Mouse (Mus musculus) brain, embryonic 14.5 days (tissue): ENCODE data around the gene Atp9a. TPM values are rescaled to one million over a fixed set of nuclear protein-coding genes. Genes with fewer than 3 reads are reported as not detected.

ENCODE experiments used
- DNase-seq: peaks from one replicate; pipeline ENCODE4 v3.0.0-alpha.2; 2011; ENCODE audit warnings: low read depth
- CTCF ChIP-seq: fragments of 200-500 bp; IDR thresholded peaks from 2 replicates; pipeline ENCODE4 v1.5.1; 2012; ENCODE audit warnings: inconsistent platforms, mild to moderate bottlenecking, moderate library complexity, borderline replicate concordance; ENCODE audit not compliant: insufficient read depth, insufficient read length; ENCODE audit errors: extremely low read depth
- POLR2A ChIP-seq: fragments of 200-500 bp; IDR thresholded peaks from 2 replicates; pipeline ENCODE4 v1.6.1; 2012; ENCODE audit warnings: mild to moderate bottlenecking, inconsistent platforms, borderline replicate concordance; ENCODE audit not compliant: poor library complexity, insufficient read depth, insufficient read length, severe bottlenecking; ENCODE audit errors: extremely low read depth
- polyA plus RNA-seq: library from polyadenylated mRNA; depleted of rRNA; stranded (reverse); fragments of >200 nt; gene quantifications from 2 replicates; pipeline ENCODE4 v1.2.3, GENCODE M21; 2012

Atp9a gene
- polyA plus RNA-seq, 1 experiment = 302 TPM

GRCm38 (mm10) chr2:168601491-168602386, 140.5 kb downstream of the Atp9a start, which contains the start of gene Nfatc2:
Gene Nfatc2, minus strand, starts transcription at chr2:168601657.
- TF ChIP-seq CTCF (no peak), POLR2A (no peak)
- DNase-seq = peak; percentile 94

- TF ChIP-seq CTCF (no peak), POLR2A (no peak)
- DNase-seq = peak; percentile 78
These were observed 141.3 kb downstream of the Atp9a start for GRCm38 (mm10) chr2:168600750-168601490.

- no peak for DNase-seq
- TF ChIP-seq POLR2A = no peak
- TF ChIP-seq CTCF = no peak
These were observed 146.5 kb downstream of the Atp9a start for GRCm38 (mm10) chr2:168595693-168596092.

- DNase-seq = no peak
- TF ChIP-seq POLR2A (no peak), CTCF (no peak)
These were observed 148.5 kb downstream of the Atp9a start for GRCm38 (mm10) chr2:168593676-168594075.

- TF ChIP-seq POLR2A (no peak), CTCF (no peak)
- DNase-seq = no peak
These were observed 149.2 kb downstream of the Atp9a start for GRCm38 (mm10) chr2:168593004-168593403.

- TF ChIP-seq POLR2A = no peak
- TF ChIP-seq CTCF = no peak
- no peak for DNase-seq
These were observed 151.1 kb downstream of the Atp9a start for GRCm38 (mm10) chr2:168591076-168591475.

GRCm38 (mm10) chr2:168590556-168590955, 151.7 kb downstream of the Atp9a start:
- DNase-seq = no peak
- TF ChIP-seq CTCF = no peak
- TF ChIP-seq POLR2A = no peak

GRCm38 (mm10) chr2:168590168-168590551, 152.0 kb downstream of the Atp9a start:
- no peak for TF ChIP-seq CTCF
- no peak for TF ChIP-seq POLR2A
- no peak for DNase-seq

- DNase-seq = no peak
- TF ChIP-seq POLR2A (no peak), CTCF (no peak)
These were observed 152.6 kb downstream of the Atp9a start for GRCm38 (mm10) chr2:168589368-168590167.

- TF ChIP-seq POLR2A (no peak), CTCF (no peak)
- DNase-seq = peak; percentile 85
These were observed 153.4 kb downstream of the Atp9a start for GRCm38 (mm10) chr2:168588591-168589367.

- no peak for TF ChIP-seq POLR2A
- TF ChIP-seq CTCF = no peak
- DNase-seq = peak; percentile 35
These were observed 155.1 kb downstream of the Atp9a start for GRCm38 (mm10) chr2:168587159-168587558.
